Mouse (Mus musculus): ENCODE measurements around the gene Sh3bp4.

Gene Sh3bp4

GRCm38 (mm10) chr1:89131018-89131540, 60.9 kb downstream of the Sh3bp4 start:
- DNase-seq, result no peak

DNA sequence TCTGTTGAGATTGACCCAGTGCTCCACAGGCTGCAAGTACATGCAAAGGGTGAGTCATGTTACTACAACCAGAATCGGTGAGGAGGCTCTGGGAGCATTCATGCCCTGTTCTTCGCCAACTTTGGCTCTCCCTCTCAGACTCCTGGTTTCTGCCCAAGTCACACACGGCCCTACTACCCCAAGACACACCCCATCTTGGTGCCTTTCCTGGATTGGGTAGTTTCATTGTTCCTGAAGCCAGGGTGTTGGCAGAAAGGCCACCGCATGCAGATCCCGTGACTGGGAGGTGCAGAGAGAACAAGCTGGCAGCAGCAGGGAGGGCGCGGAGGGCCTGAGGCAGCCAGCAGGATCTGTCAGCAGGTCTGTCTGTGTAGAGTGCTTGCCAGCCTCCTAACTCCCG, 61.5 kb downstream of the Sh3bp4 start:
- peak; percentile 24 for DNase-seq

GRCm38 (mm10) chr1:89133266-89133665, 63.1 kb downstream of the Sh3bp4 start:
- DNase-seq, result no peak

DNA sequence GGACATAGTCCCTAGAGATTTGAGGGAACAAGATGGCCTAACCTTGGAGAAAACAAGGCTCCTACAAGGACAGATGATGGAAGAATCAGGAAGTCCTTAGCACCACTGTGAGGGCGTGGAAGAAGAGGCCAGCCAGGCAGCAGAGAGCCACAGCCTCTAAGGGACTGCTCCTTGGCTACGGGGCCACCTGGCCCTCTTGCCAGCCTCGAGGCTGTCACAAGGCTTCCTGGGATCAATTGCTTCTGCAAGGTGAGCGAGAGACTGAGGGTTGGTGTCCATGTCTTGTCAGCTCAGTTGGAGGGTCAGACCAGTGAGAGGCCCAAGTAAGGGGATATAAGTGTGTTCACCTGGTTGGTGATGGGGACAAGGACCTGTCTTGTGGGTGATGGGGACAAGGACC, 63.5 kb downstream of the Sh3bp4 start:
- DNase-seq, result no peak

DNA sequence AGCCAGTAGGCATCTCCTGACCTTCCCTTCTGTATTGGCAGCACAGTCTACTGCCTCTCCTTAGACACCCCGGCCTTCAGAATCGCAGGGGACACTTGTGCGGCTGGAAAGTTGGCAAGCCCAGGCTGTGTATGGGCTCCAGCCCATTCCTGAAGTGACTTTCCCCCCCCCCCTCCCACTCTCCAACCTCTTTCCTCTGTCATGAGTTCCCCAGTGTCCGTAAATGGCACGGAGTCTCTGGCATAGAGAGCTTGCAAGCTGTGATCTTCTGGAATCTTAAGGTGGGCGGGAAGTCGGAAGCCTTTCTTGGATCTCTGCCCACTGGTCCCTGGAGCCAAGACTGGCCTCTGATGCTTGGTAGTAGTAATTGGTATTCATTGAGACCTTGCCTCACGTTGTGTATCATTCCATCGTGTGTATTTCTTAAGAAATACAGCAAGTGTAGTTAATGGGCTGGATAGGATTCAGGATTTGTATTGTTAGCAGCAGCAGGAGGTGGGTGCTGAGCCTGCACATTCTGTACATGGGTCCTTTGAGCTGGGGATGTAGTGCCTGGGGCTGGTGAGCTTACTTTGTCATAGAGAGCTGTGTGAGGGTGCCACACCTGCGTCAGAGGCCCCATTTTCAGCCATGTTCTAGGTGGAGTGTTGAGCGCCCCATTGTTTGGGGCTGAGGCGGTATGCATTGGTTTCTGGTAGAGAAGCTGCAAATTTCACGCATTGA, 66.0 kb downstream of the Sh3bp4 start:
- no peak for DNase-seq

DNA sequence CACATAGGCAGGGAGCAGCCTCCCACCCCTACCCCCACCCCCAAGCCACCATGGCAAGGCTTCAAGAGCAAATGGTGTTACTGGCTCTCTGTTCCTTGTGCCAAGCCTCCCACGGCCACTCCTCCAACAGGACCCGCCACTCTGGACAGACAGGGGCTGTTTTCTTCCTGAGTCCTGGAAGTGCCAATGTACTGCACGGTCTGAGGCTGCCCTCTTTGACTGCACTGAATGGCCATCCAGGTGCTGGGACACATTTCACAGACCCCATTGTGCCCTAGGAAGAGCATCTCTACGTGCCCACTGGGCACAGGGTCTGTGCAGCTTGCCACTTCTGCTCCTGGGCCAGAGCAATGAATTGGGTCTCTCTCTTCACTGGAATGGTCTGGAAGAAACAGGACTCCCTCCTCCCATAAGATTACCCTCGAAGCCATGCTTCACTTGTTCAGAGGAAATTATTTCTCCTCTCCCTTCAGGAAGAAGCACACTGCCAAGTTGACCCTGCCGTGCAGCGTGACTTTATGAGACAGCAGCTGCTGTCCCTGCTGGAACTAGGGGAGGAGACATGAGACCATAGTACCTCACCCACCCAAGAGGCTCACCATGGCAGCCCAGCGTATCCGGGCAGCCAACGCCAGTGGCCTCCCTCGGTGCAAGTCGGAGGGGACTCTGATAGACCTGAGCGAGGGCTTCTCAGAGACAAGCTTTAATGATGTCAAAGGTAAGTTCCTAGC, 67.0 kb downstream of the Sh3bp4 start:
- no peak for DNase-seq

- DNase-seq, result no peak
These were observed 68.1 kb downstream of the Sh3bp4 start for GRCm38 (mm10) chr1:89138316-89138715.

DNA sequence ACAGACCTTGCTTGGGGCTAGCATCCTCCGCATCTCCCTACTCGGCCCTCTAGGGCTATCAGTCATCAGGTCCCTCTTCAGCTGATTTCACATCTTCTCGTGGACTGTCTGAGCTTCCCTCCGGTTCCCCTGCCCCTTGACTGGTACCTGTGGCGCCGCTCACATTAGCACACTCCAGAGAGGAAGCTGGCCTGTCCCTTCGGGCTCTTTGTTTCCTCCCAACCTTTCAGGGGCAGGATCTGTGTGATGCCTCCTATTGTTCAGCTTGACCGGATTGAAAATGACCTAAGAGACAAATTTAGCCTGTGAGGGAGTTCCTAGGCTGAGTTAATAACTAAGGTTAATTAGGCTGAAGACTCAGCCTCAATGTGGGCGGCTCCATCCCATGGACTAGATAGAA, 69.9 kb downstream of the Sh3bp4 start:
- no peak for DNase-seq

DNA sequence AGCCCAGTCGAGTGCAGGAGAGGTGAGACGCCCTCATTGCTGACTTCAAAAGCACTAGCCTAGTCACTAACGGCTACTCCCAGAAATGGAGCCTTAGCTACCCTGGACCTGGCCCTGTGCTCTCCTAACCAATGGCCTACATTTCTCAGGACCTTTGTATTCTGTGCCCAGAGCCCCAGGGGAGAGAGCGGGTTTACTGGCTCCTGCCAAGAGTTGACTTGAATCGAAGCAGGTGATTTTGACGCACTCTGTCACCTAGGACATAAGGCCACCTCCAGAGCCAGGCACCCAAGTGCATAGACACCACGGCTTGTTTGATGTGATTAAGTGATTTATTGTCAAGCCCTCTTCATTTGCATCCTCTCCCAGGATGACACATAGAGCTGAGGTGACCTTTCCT, 80.9 kb downstream of the Sh3bp4 start:
- no peak for DNase-seq

GRCm38 (mm10) chr1:89152576-89152975, 82.4 kb downstream of the Sh3bp4 start:
- no peak for DNase-seq

DNA sequence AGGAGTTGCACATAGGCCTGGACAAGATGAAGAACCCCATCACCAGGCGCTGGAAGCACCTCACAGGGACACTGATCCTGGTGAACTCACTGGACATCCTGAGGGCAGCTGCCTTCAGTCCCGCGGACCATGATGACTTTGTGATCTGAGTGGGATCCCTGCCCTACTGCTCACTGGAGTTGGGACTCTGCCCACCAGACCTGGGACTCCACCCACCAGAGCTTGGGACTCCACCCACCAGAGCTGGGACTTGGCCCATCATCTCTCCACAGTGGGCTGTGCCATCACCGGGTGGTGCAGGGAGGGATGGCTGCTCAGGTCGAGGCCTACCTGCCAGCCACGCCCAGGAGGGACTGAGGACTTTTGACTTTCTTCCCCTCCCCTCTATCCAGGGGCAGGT, 83.0 kb downstream of the Sh3bp4 start:
- DNase-seq, result no peak

DNA sequence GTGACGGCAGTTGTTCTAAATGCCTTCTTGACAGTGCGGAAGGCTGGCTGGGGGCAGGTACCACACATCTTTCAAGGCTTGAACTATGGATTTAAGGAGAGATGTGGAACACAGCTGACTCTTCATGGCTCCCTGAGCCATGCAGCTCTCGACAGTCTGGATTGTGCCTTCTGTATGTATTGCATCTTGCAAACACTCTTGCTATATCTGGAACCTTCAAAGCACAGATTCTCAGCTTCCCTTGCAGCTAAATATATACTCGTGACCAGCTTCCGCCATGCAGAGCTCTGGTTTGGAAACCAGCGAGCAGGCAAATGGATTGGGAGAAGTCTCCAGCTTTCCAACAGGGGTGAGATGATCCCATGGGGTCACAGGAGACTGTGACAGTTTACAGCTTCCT, 93.3 kb downstream of the Sh3bp4 start:
- DNase-seq, result no peak

DNA sequence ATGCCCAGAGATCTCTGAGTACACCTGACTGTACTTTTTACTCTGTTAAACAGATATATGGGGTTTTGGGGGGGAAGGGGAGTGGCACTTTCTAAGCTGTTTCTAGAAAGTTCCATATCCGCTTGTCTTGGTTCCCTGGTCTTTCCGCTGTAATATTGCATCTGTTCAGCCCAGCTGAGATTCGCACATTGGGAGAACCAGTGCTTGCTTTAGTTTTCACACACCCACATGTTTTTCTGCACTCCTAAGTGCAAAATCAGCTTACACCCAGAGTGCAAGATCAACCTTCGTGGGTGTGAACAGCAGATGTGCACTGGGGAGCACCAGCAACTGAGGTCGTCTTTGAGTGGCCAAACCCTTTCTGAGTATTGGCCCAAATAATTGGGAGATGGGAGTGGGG, 94.1 kb downstream of the Sh3bp4 start:
- DNase-seq, result no peak

DNA sequence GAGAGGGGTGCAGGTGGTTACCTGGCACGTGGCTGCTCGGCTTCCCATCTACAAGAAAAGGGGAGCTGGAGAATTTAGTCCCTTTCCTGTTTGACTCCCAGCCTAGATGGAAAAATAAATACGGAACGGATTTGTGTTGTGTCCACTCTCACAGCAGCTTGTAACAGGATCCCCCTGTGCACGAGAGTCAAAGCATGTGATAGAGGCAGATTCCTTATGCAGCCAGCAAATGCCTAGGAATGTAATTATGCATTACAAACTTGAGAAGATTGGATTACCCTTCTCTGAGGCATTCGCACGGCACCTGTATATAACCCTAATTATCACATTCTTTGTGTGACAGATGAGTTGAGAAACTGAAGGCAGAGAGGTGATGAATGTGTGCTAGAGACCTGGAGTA, 94.5 kb downstream of the Sh3bp4 start:
- DNase-seq, result no peak

- no peak for DNase-seq
These were observed 96.6 kb downstream of the Sh3bp4 start for GRCm38 (mm10) chr1:89166814-89167249.

- no peak for DNase-seq
These were observed 101.1 kb downstream of the Sh3bp4 start for GRCm38 (mm10) chr1:89171275-89171767.

- no peak for DNase-seq
These were observed 104.4 kb downstream of the Sh3bp4 start for GRCm38 (mm10) chr1:89174621-89175020.

DNA sequence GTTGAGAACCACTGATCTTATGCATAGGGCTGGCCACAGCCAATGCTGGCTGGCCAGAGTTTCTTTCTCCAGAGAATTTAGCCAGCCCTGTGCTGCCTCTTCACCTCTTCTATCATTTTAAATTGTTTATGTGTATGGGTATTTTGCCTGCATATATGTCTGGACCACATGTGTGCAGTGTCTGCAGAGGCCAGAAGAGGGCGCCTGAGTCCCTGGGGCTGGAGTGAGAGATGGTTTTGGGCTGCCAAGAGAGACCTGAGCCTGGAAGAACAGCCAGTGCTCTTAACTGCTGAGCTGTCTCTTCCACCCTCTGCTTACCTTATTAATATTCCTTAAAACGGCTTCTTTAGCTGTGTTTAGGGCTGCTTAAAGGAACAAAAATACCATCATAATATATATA, 105.1 kb downstream of the Sh3bp4 start:
- DNase-seq, result no peak

DNA sequence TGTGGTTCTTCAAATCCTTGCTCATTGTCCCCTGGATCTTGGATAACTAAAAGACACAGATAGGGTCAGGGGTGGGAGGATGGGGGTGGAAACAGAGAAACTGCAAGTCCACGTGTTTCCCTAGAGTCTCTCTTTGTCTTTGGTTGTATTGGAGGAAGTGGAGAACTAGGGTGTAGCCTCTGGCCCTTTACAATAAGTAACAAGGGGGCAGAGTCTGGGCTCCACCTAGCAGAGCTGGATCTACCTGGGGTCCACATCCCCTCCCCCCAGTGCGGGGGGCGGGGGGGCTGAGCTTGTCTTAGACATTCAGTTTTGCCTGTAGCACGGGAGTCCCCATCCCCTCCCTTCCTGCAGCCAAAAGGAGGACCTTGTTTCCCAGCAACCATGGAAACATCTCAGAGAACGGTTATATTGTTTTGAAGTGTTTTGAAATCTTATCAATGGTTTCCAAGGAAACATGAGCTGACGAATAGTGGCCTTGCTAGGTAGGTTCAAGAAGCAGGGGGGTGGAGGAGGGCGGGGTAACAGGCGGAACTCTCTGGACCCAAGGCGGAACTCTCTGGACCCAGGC, 113.1 kb downstream of the Sh3bp4 start:
- DNase-seq, result no peak

GRCm38 (mm10) chr1:89184111-89184785, 114.0 kb downstream of the Sh3bp4 start:
- peak; percentile 76 for DNase-seq

- no peak for DNase-seq
These were observed 114.6 kb downstream of the Sh3bp4 start for GRCm38 (mm10) chr1:89184839-89185238.

- no peak for DNase-seq
These were observed 117.2 kb downstream of the Sh3bp4 start for GRCm38 (mm10) chr1:89187441-89187840.

DNA sequence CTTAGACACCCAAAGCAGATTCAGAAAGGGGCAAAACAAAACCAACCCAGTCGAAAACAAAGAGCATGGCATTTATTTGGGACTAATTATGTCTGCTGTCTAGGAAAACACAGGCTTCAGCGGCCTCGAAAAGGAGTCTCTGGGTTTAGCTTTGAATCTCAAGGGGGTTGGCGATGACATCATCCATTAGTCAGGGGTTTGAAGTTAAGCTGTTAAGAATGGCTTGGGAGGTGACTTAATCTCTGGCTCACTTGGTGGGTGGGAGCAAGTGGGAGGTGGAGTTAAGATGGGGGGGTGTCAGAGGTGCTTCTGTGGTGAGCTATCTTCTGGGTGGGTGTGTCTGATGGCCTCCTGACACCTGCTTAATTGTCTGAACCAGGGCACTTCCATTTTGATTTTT, 117.9 kb downstream of the Sh3bp4 start:
- no peak for DNase-seq
